ENCODE assay signal across 1 mouse cellular context in the genomic region with DNA sequence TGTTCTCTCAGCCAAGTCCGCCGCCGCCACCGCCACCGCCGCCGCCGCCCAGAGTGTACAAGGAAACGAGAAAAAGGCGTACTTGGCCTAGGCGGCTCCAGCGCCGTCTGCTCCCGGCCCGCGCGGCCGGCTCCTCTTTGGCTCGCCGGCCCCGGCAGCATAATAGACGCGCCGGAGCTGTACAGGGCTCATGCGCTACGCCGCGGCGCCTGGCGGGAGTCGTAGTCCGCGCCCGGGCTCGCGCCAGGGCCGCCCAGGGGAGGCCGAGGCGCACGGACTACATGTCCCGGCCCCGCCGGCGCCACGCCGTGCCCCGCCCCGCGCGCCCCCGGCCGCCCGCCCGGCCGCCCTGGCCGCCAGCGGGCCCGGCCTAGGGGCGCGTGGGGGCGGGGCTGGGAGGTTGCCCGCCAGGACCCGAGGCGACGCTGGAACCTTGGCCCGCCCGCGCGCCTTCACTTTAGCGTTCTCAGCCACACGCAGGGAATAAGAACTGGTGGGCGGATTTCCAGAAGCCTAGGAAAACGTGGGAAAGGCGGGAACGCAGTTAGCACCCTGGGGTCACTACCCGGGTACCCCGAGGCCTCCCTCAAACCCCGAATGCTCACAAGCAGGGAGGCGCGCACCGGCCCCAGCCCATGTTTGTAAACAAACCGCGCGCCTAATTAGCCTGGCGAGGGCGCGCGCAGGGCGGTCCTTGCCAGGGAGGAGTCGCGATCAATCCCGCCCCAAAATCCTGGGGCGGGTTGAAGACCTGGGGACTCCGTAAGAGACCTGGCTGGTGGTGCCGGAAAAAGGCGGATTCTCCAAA.
TF ChIP-seq lines count a peak whose summit lies in the region.

No protein-coding gene starts in this region.

TF ChIP-seq in myocyte, 11 proteins besides CTCF, POLR2A, EP300 and RAD21 (continued from another document):
- no peak for TF ChIP-seq MYOD1 (IDR thresholded peaks at IDR 0.05; ENCODE audit: control insufficient read depth in 1 of 3, insufficient read length in 2 of 3, low read depth in 2 of 3)
- no peak for TF ChIP-seq TCF12 (IDR thresholded peaks at IDR 0.05; ENCODE audit: insufficient read depth, poor library complexity, severe bottlenecking)
- no peak for TF ChIP-seq USF1 (IDR thresholded peaks at IDR 0.05; ENCODE audit: low read depth)
